Mouse (Mus musculus) forebrain, postnatal 0 days (tissue): ENCODE data around the gene Tekt3. TPM values are rescaled to one million over a fixed set of nuclear protein-coding genes. Genes with fewer than 3 reads are reported as not detected.

Source experiments
- ATAC-seq: fragments of 200-750 bp; cut with Nextera tagmentation; 2 replicates; pipeline ENCODE4 v1.8.0; 2017; ENCODE audit warnings: mild to moderate bottlenecking, moderate library complexity
- DNase-seq: peaks from one replicate; pipeline ENCODE4 v3.0.0-alpha.2; 2015
- H3K27ac ChIP-seq: fragments of 300-500 bp; sonication (generic); 2 replicates; pipeline ENCODE4 v1.5.1; 2014; ENCODE audit warnings: low read depth, mild to moderate bottlenecking, antibody characterized with exemption, low read length, moderate library complexity, mixed read lengths
- H3K27me3 ChIP-seq: fragments of 300-500 bp; sonication (generic); 2 replicates; pipeline ENCODE4 v1.6.1; 2014; ENCODE audit warnings: mild to moderate bottlenecking, low read length, mixed read lengths; ENCODE audit not compliant: insufficient read depth
- H3K36me3 ChIP-seq: fragments of 300-500 bp; sonication (generic); 2 replicates; pipeline ENCODE4 v1.6.1; 2014; ENCODE audit warnings: mild to moderate bottlenecking, moderate library complexity; ENCODE audit not compliant: insufficient read depth
- H3K4me1 ChIP-seq: fragments of 300-500 bp; sonication (generic); 2 replicates; pipeline ENCODE4 v1.6.1; 2014; ENCODE audit warnings: antibody characterized with exemption; ENCODE audit not compliant: insufficient read depth
- H3K4me2 ChIP-seq: fragments of 300-500 bp; sonication (generic); 2 replicates; pipeline ENCODE4 v1.6.1; 2014; ENCODE audit warnings: low read depth, mild to moderate bottlenecking, moderate library complexity
- H3K4me3 ChIP-seq: fragments of 300-500 bp; sonication (generic); 2 replicates; pipeline ENCODE4 v1.5.1; 2014; ENCODE audit warnings: low read depth, low read length, mixed read lengths
- H3K9ac ChIP-seq: fragments of 300-500 bp; sonication (generic); 2 replicates; pipeline ENCODE4 v1.6.1; 2014; ENCODE audit warnings: mild to moderate bottlenecking
- H3K9me3 ChIP-seq: fragments of 300-500 bp; sonication (generic); 2 replicates; pipeline ENCODE4 v1.6.1; 2016; ENCODE audit warnings: low read length
- CTCF ChIP-seq: sonication (generic); IDR thresholded peaks from 2 replicates; pipeline ENCODE4 v1.5.1; 2016; ENCODE audit warnings: antibody characterized with exemption, control low read depth, low read depth
- WGBS: fragments of 180-500 bp; shearing (Covaris S2); extraction: QIAGEN DNeasy Blood & Tissue Kit; methylation state at CpG from one replicate; pipeline ENCODE4 v1.1.7; 2014; 5-methylcytosine and 5-hydroxymethylcytosine counted together
- polyA plus RNA-seq: library from polyadenylated mRNA; unstranded; fragments of >200 nt; fragmentation: Nextera tagmentation; extraction: Ambion mirVana; gene quantifications from 2 replicates; pipeline ENCODE4 v1.2.1, GENCODE M21; 2015
- total RNA-seq: library from RNA; depleted of rRNA; stranded (reverse); fragments of >200 nt; gene quantifications from 2 replicates; pipeline ENCODE4 v1.2.3, GENCODE M21; 2014

Gene Tekt3
- total and polyA plus RNA-seq, 2 experiments from 2014 or later, result 0.17 to 0.19 TPM

DNA sequence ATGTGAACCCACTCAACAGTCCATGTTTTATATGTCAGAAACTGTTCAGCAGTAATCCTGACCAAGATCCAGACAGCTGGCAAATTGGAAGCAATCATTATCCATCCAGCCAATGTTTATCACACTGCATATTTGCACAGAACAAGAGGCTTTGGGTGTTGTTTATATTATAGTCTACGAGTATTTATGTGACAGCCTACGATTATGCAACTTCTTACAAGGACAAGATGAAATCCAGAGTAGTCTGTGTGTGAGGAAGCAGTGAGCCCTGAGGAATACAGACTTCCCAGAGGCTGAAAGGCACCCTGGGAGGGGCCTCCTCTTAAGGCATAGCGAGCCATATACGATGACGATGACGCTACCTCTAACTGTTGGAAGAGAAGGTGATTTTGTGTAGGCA lies 36.0 kb upstream of the Tekt3 start:
- Histone ChIP-seq H3K4me1 (no peaks in the 10 kb centered on the region), H3K9ac (no peak overlapping the region), H3K4me3 (no peak overlapping the region), H3K27ac (no peak overlapping the region), H3K4me2 (no peak overlapping the region), H3K9me3 (no peaks in the 10 kb centered on the region), H3K27me3 (no peaks in the 10 kb centered on the region), H3K36me3 (no peaks in the 10 kb centered on the region)
- WGBS, result 59% methylated on average over 6 of the region's 6 CpGs
- peak; percentile 85 for ATAC-seq
- peak; percentile 70 for DNase-seq
- TF ChIP-seq CTCF, result no peak

- H3K9me3 ChIP-seq, result no peaks in the 10 kb centered on the region
- WGBS, result 65% methylated on average over 9 of the region's 9 CpGs
- no peak overlapping the region for H3K9ac ChIP-seq
- ATAC-seq (peak; percentile 12; the same call in 1 of the 2 replicates), DNase-seq (peak; percentile 28)
- H3K27me3 ChIP-seq, result no peaks in the 10 kb centered on the region
- no peak overlapping the region for H3K27ac ChIP-seq
- no peak overlapping the region for H3K4me3 ChIP-seq
- no peaks in the 10 kb centered on the region for H3K4me1 ChIP-seq
- TF ChIP-seq CTCF, result no peak
- no peak overlapping the region for H3K4me2 ChIP-seq
- H3K36me3 ChIP-seq, result no peaks in the 10 kb centered on the region
Measured at GRCm38 (mm10) chr11:63026651-63027141, 34.8 kb upstream of the Tekt3 start.

- DNase-seq (no peak), ATAC-seq (no peak)
- Histone ChIP-seq H3K4me1 (no peaks in the 10 kb centered on the region), H3K27ac (no peak overlapping the region), H3K36me3 (no peaks in the 10 kb centered on the region), H3K9ac (no peak overlapping the region), H3K27me3 (no peaks in the 10 kb centered on the region), H3K4me3 (no peak overlapping the region), H3K9me3 (0 out of 2 replicates have a peak, but pooled peaks cover 2% of the 10 kb centered on the region), H3K4me2 (no peak overlapping the region)
- WGBS, result 90% methylated on average over 3 of the region's 3 CpGs
- TF ChIP-seq CTCF, result no peak
Measured at GRCm38 (mm10) chr11:63028131-63028530, 33.3 kb upstream of the Tekt3 start.

GRCm38 (mm10) chr11:63029148-63029714 lies 32.2 kb upstream of the Tekt3 start:
- no peak for ATAC-seq
- TF ChIP-seq CTCF, result no peak
- WGBS, result 72% methylated on average over 4 of the region's 4 CpGs

GRCm38 (mm10) chr11:63029721-63030120 lies 31.7 kb upstream of the Tekt3 start:
- 92% methylated on average over 6 of the region's 6 CpGs for WGBS
- DNase-seq (no peak), ATAC-seq (no peak)
- Histone ChIP-seq H3K36me3 (no peaks in the 10 kb centered on the region), H3K9ac (no peak overlapping the region), H3K4me2 (no peak overlapping the region), H3K27ac (no peak overlapping the region), H3K4me3 (no peak overlapping the region), H3K27me3 (no peaks in the 10 kb centered on the region), H3K9me3 (0 out of 2 replicates have a peak, but pooled peaks cover 3% of the 10 kb centered on the region), H3K4me1 (no peaks in the 10 kb centered on the region)
- no peak for TF ChIP-seq CTCF

More at GRCm38 (mm10) chr11:63029148-63029714, 32.2 kb upstream of the Tekt3 start:
- Histone ChIP-seq H3K4me2 (no peak overlapping the region), H3K9me3 (0 out of 2 replicates have a peak, but pooled peaks cover 3% of the 10 kb centered on the region), H3K27ac (no peak overlapping the region), H3K27me3 (no peaks in the 10 kb centered on the region), H3K9ac (no peak overlapping the region), H3K36me3 (no peaks in the 10 kb centered on the region), H3K4me1 (no peaks in the 10 kb centered on the region), H3K4me3 (no peak overlapping the region)
- DNase-seq, result no peak

- 81% methylated on average over 11 of the region's 11 CpGs for WGBS
- DNase-seq (no peak), ATAC-seq (no peak)
Measured at GRCm38 (mm10) chr11:63035420-63036211, 25.8 kb upstream of the Tekt3 start.

DNA sequence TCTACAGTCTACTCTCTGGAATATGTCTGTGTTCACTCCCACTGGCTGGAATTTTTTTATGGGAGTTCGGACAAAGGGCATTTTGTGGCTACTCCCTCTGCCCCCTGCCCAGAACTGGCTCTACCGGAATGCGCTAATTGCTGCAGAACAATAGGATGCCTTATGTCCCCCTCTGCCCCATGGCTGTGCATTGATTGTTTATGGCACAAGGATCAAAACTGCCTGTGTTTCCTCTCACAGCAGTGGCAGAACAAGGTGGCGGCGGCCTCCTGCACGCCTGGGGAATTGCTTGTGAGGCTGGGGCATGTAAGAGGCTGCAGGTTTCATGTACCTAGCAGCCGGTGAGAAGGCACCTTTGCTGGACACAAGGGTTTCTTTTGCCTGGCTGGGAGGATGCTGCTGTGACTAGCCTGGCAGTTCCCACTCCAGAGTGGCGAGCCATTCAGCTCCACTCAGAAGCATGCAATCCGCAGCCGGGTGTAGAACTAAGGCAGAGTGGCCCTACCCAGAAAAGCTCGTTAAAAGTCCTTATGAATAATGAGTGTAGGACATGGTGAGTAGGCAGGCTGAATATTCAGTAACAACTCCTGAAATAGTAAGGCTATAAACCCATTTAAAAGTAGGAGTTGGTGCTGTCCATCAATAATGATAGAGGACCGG lies 21.3 kb upstream of the Tekt3 start:
- H3K27me3 ChIP-seq, result peaks cover 3% of the 10 kb centered on the region; the same call in 1 of the 2 replicates
- H3K4me2 ChIP-seq, result no peak overlapping the region
- WGBS, result 27% methylated on average over 12 of the region's 12 CpGs
- H3K4me3 ChIP-seq, result no peak overlapping the region
- no peaks in the 10 kb centered on the region for H3K4me1 ChIP-seq
- H3K27ac ChIP-seq, result no peak overlapping the region
- no peak for TF ChIP-seq CTCF
- H3K9ac ChIP-seq, result no peak overlapping the region
- DNase-seq (no peak), ATAC-seq (no peak)
- H3K9me3 ChIP-seq, result no peaks in the 10 kb centered on the region
- no peaks in the 10 kb centered on the region for H3K36me3 ChIP-seq

More at GRCm38 (mm10) chr11:63035420-63036211, 25.8 kb upstream of the Tekt3 start:
- Histone ChIP-seq H3K27me3 (peaks cover 3% of the 10 kb centered on the region; the same call in 1 of the 2 replicates), H3K4me3 (no peak overlapping the region), H3K4me2 (no peak overlapping the region), H3K27ac (no peak overlapping the region), H3K9ac (no peak overlapping the region), H3K9me3 (0 out of 2 replicates have a peak, but pooled peaks cover 3% of the 10 kb centered on the region), H3K36me3 (no peaks in the 10 kb centered on the region), H3K4me1 (no peaks in the 10 kb centered on the region)
- no peak for TF ChIP-seq CTCF
